Mouse (Mus musculus): ENCODE measurements around the gene Actr10.

DNA sequence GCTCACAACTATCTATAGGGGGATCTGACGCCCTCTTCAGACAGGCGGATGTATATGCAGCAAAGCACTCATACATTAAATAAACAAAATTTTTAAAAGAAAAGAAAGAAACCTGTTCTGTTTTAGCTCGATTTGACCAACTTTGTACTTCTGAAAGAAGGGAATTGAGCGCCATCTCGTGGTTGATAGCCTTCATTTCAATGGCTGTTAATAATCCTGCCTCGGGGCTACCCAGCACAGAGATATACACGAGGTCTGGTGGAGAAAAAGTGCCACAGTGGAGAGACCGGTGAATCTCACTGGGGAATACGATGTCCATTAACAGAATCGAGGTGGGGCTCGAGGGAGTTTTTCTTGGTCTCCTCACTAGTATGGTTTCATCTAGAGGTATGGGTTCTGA is 23.3 kb upstream of the Actr10 start:
- no peak for TF ChIP-seq CTCF (IDR thresholded peaks at IDR 0.05; ENCODE audit: low read depth, low read length)
- no peak for TF ChIP-seq EP300 (IDR thresholded peaks at IDR 0.05; ENCODE audit: insufficient read depth, low read depth, low read length)
- no peak for TF ChIP-seq POLR2A (IDR thresholded peaks at IDR 0.05; ENCODE audit: insufficient read depth, low read length)
